Mouse (Mus musculus) left cerebral cortex, adult 8-10 months (tissue): ENCODE results near the gene Prss16. TPM values are rescaled to one million over a fixed set of nuclear protein-coding genes. Genes with fewer than 3 reads are reported as not detected.

Source experiments
- DNase-seq, 2 experiments: peaks; one replicate each; pipeline ENCODE4 v3.0.0; 2022; ENCODE audit warnings: low spot score in 2 of 2
- total RNA-seq, 4 experiments: library from RNA; stranded (reverse); gene quantifications; 2 replicates each; pipeline ENCODE4 v1.2.4; 2022

Gene Prss16
- total RNA-seq: 1 to 10 TPM in 3 of 4 experiments, under 1 TPM in 1; 0.33 to 1.3 (median 1.0) TPM

DNA sequence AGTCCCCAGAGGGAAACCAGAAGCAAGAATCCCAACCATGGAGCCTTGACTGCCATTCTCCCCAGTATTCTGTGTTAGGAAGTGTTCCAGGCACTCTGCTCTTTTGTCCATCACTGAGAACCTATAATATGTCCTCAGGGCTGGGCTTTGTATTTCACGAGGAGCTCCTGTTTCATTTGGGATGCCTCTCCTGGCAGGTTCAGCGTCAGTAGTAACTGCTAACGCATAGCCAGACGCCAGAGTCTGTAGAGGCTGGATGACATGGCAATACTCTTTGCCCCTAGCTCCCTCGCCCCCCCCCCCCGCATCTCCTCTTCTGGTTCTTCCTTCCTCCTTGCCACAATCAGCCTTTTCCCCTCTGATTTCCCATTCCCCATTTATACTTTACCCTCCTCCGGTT lies at the start of gene Prss16:
Gene Prss16 (minus strand): TSS at position 101 of the 400 bp plus-strand sequence.
- DNase-seq: no peak

DNA sequence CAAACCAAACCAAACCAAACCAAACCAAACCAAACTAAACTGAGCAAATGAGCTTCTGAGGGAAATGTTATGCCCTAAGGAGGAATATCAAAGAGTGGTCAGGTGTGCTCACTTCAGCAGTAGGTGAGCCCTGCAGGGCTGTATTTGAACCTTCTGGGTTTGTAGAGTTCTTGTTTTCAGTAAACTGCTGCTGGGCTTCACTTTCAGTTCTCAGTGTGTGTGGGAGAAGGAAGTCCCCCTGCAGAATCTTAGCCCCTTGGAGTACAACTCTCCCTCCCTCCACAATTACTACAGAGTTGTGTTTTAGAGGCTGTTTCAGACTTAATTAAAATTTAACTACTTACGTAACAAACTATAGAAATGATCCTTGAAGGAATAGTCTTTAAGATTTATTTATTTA lies 44.2 kb upstream of the Prss16 start:
- DNase-seq: no peak

DNA sequence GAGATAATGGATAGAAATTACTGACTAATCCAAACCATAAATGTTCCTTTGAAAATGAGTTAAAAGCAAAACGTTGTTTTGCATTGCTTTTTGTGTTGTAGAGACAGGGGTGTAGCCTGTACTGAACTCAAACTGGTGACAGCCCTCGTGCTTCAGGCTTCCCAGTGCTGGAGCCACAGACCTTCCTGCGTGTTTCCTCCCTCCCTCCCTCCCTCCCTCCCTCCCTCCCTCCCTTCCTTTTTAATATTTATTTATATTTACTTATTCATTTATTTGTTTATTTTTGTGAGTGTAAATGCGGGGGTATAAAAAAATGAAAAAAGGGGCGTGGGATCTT lies 41.9 kb upstream of the Prss16 start:
- no peak for DNase-seq

DNA sequence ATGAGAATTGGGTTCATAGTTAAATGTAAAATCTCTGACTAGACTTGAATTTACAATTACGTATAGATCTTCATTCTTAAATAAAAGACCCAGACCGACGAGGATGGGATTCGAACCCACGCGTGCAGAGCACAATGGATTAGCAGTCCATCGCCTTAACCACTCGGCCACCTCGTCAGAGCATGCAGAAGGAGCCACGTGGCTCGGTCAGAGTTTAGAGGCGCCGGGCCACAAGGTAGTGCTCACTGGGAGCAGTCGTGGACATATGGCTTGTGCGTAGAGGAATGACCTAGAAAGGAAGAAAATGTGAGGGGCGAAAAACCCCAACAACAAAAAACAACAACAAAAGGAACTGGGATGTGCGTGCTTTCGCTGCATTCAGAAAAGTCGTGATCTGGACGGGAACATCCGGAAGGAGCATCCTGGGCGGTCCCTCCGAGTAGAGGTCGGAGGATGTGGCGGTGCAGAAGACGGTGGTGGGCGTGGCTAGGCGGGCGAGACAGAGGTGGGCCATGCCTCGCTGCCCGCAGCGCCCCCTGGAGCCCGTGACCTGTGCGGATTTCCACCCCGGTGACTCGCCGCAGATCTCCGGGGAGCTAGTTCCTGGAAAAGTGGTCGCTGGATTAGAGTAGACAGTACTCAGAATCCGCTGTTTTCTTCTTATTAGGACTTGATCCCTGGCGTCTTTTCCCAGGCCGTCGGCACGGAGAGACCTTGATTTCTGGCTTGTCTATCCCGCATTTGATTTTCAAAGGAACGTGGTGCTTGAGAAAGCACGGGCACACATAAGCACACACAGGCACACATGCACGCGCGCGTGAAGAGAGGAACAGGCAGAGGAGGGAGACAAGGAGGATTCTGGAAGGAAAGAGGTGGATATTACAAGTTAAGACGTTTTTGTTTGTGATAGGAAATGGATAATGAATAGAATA lies 41.3 kb upstream of the Prss16 start:
- peak; percentile 84 to 94 for DNase-seq

DNA sequence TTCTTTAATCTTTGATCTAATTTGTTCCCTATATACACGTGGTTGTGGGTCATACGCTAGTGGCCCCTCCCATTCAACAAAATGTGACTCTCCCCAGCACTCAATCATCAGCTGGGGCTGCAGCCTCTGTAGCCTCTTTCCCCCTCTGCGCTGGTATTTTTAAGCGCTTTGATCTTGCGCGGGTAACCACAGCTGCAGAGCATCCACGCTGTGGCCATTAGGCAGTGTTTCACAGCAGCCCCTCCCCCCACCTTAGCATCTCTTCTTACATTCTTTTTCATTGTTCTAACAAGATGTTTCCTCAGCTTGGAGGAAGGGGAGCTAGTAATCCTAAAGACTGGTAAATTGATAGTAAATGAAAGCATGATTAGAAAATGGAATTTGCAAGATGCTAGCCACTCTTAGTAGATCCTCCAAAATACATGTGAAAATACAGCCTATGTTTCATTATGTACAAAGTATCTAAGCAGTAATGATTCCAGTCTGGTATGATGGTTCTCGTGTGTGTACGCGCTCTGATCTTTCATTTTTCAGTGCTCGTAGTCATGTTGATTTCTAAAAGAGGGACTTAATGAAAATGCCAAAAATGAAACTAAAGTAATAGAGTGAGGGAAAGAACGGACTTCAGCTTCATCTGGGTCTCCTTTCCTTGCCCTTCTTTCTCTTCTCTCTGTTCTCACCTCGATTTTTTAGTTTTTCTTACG lies 40.3 kb upstream of the Prss16 start:
- no peak for DNase-seq

DNA sequence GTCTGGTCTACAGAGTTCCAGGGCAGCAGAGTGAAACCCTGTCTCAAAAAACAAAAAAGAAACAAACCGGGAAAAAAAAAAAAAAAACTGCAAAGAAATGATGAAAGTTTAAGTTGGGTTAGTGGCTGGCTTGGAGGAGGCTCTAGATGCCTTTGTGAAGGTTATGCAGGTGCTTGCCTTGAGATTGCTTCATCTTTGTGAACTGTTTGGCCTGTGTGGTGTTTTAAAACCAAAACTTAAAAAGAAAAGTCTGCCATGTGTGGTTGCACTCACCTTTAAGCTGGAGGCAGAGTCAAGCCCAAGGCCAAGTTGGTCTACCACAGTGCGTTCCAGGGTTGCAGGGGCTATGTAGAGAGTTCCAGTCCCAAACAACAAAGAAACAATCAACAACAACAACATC lies 39.5 kb upstream of the Prss16 start:
- DNase-seq: no peak

DNA sequence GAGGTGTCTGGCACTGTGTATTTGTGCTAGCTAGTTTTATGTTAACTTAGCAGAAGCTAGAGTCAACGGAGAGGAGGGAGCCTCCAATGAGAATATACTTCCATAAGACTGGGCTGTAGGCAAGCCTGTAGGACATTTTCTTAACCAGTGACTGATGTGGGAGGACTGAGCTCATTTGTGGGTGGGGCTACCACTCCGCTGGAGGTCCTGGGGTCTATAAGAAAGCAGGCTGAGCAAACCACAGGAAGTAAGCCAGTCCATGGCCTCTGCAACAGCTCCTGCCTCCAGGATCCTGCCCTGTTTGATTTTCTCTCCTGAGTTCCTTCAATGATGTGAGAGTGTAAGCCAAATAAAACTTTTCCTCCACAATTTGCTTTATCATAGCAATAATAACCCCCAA lies 35.8 kb upstream of the Prss16 start:
- no peak for DNase-seq

DNA sequence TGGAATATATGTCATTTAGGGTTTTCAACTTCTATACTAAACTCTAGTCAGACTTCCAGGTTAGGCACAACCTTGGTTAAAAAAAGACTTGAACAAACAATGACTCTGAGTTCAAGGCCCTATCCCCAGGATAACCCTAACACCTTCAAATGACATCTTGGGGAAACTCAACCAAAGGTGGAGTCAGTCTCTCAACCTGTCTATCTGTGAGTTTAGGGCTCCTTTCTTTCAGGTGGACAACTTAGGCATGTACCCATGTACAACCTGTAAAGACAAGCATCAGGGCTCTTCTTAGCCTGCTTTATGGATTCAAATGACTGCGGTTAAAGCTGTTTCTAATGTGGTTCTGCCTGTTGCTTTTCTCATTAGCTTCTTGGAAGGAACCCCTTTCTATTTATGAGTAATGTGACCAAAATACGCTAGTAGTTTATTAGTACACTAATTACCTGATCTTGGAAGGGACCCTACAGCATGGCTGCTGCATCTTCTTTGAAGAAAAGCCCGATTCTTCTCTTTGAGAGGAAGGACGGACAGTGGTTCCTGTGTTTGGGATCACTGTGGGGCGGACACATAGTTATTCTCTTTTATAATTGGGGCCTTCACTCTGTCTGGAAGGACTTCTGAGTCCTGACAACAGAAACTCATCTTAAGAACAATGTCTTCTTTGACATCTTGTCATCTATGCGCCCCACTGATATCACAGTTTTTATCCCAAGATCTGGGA lies 35.1 kb upstream of the Prss16 start:
- no peak for DNase-seq

DNA sequence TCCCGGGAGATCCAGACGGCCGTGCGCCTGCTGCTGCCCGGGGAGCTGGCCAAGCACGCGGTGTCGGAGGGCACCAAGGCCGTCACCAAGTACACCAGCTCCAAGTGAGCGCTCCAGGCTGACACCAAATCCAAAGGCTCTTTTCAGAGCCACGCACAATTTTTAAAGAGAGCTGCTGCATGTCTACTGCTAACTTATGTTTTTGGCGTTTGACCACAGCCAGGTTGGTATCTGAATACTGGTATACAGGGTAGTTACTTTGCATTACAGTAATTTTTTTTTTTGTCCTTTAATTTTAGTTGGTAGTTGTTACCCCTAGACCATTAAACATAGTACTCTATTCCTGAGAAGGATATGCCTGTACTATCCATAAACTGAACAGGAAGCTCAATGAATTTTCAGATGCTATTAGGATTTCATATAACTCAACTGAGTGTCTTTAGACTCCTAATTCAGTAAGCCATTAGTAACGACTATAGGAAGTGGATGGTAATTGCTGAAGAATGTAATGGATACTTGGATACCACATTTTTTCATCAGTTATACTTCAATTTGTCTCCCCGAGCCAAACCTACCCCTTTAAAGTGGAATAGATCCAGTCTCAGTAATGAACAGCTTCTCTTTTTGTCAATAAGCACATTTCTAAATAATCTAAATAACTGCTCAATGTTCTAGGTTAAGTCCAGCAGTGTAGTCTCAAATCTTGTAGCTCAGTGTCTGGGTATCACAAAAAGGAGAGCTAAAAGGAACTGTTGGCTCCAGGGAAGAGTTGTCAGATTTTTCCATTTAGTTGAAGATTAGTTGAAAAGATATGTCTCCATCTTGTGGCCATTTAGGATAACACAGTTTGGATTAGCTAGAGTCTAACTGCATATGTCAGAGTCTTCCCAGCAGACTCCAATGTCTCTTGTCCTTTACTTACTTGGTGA lies 34.2 kb upstream of the Prss16 start:
- no peak for DNase-seq

DNA sequence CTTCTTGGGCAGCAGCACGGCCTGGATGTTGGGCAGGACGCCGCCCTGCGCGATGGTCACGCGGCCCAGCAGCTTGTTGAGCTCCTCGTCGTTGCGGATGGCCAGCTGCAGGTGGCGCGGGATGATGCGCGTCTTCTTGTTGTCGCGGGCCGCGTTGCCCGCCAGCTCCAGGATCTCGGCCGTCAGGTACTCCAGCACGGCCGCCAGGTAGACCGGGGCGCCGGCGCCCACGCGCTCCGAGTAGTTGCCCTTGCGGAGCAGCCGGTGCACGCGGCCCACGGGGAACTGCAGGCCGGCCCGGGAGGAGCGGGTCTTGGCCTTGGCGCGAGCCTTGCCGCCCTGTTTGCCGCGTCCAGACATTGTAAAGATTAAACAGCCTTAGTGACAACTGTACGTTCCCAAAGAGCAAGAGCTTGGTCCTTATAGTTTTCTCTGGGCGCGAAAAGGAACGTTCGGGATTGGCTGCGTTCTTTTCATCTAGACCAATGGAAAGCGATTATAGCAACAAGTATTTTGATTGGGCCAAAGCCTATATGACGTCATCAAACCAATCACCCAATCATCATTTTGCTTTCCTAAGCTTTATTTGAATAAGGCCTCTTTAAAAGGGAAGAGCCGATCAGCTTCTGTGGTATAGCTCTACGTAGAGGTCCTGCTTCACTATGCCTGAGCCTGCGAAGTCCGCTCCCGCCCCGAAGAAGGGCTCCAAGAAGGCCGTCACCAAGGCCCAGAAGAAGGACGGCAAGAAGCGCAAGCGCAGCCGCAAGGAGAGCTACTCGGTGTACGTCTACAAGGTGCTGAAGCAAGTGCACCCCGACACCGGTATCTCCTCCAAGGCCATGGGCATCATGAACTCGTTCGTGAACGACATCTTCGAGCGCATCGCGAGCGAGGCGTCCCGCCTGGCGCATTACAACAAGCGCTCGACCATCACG lies 33.3 kb upstream of the Prss16 start, which contains the start of the genes Hist1h2ag and Hist1h2bj:
Gene Hist1h2ag (minus strand): TSS at position 377 of the 935 bp plus-strand sequence.
Gene Hist1h2bj (plus strand): TSS at position 647 of the 935 bp plus-strand sequence.
- peak; percentile 79 to 93 for DNase-seq

DNA sequence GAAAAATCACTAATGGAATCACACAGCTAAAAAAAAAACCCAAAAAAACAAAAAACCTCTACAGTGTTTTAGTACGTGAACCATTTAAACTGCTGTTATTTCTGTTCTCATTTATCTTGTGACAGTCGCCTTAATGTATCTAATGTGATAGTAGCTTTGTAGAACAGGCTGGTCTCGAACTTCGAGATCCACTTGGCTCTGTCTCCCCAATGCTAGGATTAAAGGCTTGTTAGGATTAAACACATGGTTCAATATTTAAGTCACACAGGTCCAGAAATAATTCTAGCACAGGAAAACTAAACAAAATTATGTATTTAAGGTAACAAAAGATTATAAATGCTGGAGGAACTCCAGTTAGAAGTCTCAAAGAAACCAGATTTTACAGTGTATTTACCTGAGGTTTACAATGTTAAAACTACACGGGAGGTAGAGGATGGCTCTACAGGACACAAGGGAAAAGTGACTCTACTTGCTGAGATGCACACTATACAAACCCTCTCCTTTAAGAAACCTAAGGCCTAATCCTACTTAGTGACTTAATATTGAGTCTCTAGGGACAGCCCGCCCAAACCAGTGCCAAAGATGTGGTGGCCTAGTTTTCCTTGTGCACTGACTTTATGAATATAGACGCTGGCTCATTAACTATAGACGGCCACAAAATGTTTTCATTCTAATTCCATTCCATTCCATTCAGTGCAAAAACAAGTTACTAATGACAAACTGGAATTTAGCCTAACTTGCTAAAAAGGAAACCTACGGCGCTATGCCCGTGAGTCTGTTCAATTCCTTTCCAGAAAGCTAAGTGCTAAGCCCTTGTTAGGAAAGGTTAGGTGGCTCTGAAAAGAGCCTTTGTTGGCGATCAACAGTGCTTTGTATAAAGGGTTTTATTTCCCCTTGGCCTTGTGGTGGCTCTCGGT lies 32.4 kb upstream of the Prss16 start:
- DNase-seq: no peak

DNA sequence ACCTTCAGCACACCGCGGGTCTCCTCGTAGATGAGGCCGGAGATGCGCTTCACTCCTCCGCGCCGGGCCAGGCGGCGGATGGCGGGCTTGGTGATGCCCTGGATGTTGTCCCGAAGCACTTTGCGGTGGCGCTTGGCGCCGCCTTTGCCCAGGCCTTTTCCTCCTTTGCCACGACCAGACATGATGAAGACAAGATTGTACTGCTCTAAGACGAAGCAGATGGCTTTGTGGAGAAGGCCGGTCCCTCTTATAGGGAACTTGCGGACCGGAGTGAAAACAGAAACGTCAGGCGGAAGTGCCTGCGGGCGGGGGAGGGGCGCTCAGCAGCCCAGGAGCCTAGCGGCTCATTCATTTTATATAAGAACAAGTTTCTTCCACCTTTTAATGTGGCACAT lies 31.6 kb upstream of the Prss16 start, which contains the start of gene Hist1h4i:
Gene Hist1h4i (minus strand): TSS at position 221 of the 395 bp plus-strand sequence.
- peak; percentile 95 to 99 for DNase-seq

DNA sequence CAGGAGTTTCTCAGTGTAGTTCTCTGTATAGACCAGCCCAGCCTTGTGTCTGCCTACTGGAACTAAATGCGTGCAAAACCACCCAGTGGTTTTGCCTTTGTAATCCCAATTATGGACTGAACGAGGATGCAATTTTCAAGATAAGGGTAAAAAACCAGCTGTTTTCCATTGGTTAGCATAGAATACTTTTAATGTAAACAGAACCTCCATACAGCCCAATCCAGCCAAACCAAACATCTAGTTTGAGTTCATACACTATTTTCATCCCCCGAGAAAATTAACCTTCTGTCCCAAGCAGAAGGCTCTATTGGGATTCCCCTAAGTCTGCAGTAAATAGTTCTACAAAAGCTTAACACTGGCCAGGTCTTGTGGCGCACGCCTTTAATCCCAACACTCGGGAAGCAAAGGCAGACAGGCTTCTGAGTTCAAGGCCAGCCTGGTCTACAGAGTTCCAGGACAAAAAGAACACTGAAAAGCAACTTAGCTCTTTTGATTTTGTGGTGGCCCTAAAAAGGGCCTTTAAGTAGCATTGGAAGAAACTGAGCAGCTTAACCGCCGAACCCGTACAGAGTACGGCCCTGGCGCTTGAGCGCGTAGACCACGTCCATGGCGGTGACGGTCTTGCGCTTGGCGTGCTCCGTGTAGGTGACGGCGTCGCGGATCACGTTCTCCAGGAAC lies 31.1 kb upstream of the Prss16 start:
- no peak for DNase-seq

DNA sequence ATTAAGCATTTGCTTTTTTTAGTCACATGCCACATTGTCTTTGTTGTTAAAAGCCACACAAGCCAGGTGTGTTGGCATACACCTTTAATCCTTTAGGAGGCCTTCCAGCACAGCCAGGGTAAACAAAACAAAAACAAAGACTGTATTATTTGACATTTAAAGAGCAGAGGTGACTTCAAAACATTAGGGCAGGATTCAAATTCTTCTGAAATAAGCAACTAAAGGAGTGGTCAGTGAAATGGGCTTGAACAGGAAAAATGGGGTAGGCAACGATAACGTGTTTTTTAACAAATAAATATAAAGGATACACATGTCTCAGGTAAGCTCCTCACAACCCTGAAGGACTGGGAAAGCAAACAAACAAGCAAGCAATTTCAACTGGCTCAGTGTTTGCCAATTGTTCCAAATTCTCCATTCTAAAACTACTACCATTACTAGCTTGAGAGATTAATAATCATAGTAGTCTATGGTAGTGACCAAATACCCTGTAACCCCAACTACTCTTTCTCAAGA lies 30.5 kb upstream of the Prss16 start:
- DNase-seq: no peak

DNA sequence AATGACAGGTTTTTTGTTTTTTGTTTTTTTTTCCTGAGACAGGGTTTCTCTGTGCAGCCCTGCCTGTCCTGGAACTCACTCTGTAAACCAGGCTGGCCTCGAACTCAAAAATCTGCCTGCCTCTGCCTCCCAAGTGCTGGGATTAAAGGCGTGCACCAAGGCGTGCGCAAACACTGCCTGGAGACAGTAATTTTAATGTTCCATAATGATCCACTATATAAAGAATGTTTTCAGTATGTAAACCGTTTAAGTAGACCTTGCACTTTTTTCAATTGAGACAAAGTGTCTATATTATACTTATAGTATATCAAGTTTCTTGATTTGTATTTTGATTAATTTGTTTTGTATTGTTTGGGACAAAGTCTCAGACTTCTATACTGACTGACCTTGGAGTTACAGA lies 29.8 kb upstream of the Prss16 start:
- no peak for DNase-seq

DNA sequence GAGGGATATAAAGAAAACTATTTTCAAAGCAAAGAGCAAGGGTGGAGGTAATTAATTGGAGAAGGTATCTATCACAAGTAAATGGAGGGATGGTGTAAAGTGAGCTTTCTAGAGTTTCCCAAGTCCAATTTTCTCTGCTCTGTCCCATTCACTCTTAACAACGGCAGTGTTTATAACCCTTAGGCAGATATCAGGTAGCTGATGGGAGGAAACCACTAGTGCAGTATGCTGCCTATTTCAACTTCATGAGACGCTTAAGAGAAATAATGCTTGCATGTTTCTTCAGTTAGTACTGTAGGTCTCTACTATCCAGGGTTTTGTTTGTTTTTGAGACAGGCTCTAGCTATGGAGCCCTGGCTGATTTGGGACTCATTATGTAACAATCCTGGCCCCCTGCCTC lies 27.9 kb upstream of the Prss16 start:
- DNase-seq: no peak

DNA sequence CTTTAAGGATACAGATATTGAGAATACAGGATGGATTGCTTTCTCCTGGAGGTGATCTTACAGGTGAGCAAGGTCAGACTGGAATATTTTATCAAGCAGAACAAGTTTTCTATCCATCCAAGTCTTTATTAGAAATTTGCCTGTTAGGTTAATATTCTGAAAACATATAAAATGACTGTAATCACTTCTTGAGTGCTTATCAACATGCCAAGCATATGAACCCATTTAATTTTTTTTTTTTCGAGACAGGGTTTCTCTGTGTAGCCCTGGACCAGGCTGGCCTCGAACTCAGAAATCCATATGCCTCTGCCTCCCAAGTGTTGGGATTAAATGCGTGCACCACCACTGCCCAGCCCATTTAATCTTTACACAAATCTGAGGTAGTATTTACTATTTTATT lies 27.4 kb upstream of the Prss16 start:
- DNase-seq: no peak
